Mouse (Mus musculus) heart, embryonic 11.5 days (tissue): Measurements from ENCODE around the gene Pdzd2. TPM values are rescaled to one million over a fixed set of nuclear protein-coding genes. Genes with fewer than 3 reads are reported as not detected.

Experiments used
- ATAC-seq: fragments of 200-750 bp; cut with Nextera tagmentation; replicated peaks from 2 replicates; pipeline ENCODE4 v1.8.0; 2017; ENCODE audit warnings: moderate library complexity; ENCODE audit not compliant: insufficient number of reproducible peaks, low FRiP score, low TSS enrichment
- H3K27ac ChIP-seq: fragments of 300-500 bp; sonication (generic); 2 replicates; pipeline ENCODE4 v1.5.1; 2014; ENCODE audit warnings: mild to moderate bottlenecking, low read depth, low read length
- H3K27me3 ChIP-seq: fragments of 300-500 bp; sonication (generic); 2 replicates; pipeline ENCODE4 v1.6.1; 2014; ENCODE audit warnings: mild to moderate bottlenecking, low read length, mixed read lengths; ENCODE audit not compliant: control insufficient read depth, insufficient read depth
- H3K36me3 ChIP-seq: fragments of 300-500 bp; sonication (generic); 2 replicates; pipeline ENCODE4 v1.6.1; 2014; ENCODE audit warnings: mild to moderate bottlenecking, low read length, moderate library complexity, mixed read lengths; ENCODE audit not compliant: control insufficient read depth, insufficient read depth
- H3K4me1 ChIP-seq: fragments of 300-500 bp; sonication (generic); 2 replicates; pipeline ENCODE4 v1.6.1; 2014; ENCODE audit warnings: low read length; ENCODE audit not compliant: control insufficient read depth, insufficient read depth
- H3K4me2 ChIP-seq: fragments of 300-500 bp; sonication (generic); 2 replicates; pipeline ENCODE4 v1.6.1; 2014; ENCODE audit warnings: mild to moderate bottlenecking, moderate library complexity
- H3K4me3 ChIP-seq: fragments of 300-500 bp; sonication (generic); 2 replicates; pipeline ENCODE4 v1.5.1; 2014; ENCODE audit warnings: low read depth, low read length
- H3K9ac ChIP-seq: fragments of 300-500 bp; sonication (generic); 2 replicates; pipeline ENCODE4 v1.6.1; 2014; ENCODE audit warnings: mild to moderate bottlenecking, low read depth, low read length, moderate library complexity
- H3K9me3 ChIP-seq: fragments of 300-500 bp; sonication (generic); replicated peaks from 2 replicates; pipeline ENCODE4 v1.6.1; 2016; ENCODE audit warnings: low read length; ENCODE audit not compliant: control insufficient read depth
- WGBS: fragments of 180-500 bp; shearing (Covaris S2); extraction: QIAGEN DNeasy Blood & Tissue Kit; methylation state at CpG from one replicate; pipeline ENCODE4 v1.1.7; 2014; ENCODE audit not compliant: insufficient replicate concordance; 5-methylcytosine and 5-hydroxymethylcytosine counted together
- polyA plus RNA-seq: library from polyadenylated mRNA; unstranded; fragments of >200 nt; fragmentation: Nextera tagmentation; extraction: Ambion mirVana; gene quantifications from 2 replicates; pipeline ENCODE4 v1.2.1, GENCODE M21; 2014

The Pdzd2 gene
- polyA plus RNA-seq, 1 experiment from 2014 or later = 12.5 TPM

GRCm38 (mm10) chr15:12532568-12532967 is 207.2 kb downstream of the Pdzd2 start:
- no peak overlapping the region for H3K4me2 ChIP-seq

GRCm38 (mm10) chr15:12522810-12523209 is 216.9 kb downstream of the Pdzd2 start:
- H3K27me3 ChIP-seq = no peaks in the 10 kb centered on the region
- H3K9me3 ChIP-seq = no peaks in the 10 kb centered on the region
- WGBS = 65% methylated on average over 7 of the region's 7 CpGs
- no peak overlapping the region for H3K4me2 ChIP-seq
- H3K4me1 ChIP-seq = peaks cover 5% of the 10 kb centered on the region; the same call in 1 of the 2 replicates
- ATAC-seq = no peak
- no peak overlapping the region for H3K4me3 ChIP-seq
- no peak overlapping the region for H3K9ac ChIP-seq
- no peaks in the 10 kb centered on the region for H3K36me3 ChIP-seq
- H3K27ac ChIP-seq = no peak overlapping the region

More at GRCm38 (mm10) chr15:12532568-12532967, 207.2 kb downstream of the Pdzd2 start:
- Histone ChIP-seq H3K36me3 (no peaks in the 10 kb centered on the region), H3K27me3 (no peaks in the 10 kb centered on the region), H3K27ac (no peak overlapping the region), H3K9me3 (0 out of 2 replicates have a peak, but pooled peaks cover 2% of the 10 kb centered on the region), H3K4me1 (no peaks in the 10 kb centered on the region), H3K4me3 (no peak overlapping the region), H3K9ac (no peak overlapping the region)
- ATAC-seq = no peak
- WGBS = 85% methylated on average over 4 of the region's 4 CpGs

DNA sequence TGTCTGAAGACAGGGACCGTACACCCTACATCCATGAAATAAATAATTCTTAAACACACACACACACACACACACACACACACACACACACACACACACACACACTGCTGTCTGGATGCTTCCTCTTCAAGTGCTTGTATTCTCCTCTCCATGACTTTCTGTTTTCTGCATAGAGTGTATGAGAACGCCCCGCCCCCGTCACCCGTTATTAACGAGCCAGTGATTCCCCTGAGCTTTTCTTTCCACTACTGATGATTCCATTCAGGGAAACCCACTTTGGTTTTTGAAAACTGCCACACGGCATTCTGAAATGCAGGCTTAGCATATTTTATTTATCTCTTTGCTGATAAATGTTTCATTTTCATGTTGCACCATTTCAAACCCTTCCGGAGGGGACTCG is 219.4 kb downstream of the Pdzd2 start:
- no peak for ATAC-seq
- no peak overlapping the region for H3K4me3 ChIP-seq
- no peak overlapping the region for H3K9ac ChIP-seq
- H3K36me3 ChIP-seq = no peaks in the 10 kb centered on the region
- H3K27ac ChIP-seq = no peak overlapping the region
- H3K27me3 ChIP-seq = no peaks in the 10 kb centered on the region
- WGBS = 73% methylated on average over 9 of the region's 9 CpGs
- no peak overlapping the region for H3K4me2 ChIP-seq
- peaks cover 5% of the 10 kb centered on the region; the same call in 1 of the 2 replicates for H3K4me1 ChIP-seq
- no peaks in the 10 kb centered on the region for H3K9me3 ChIP-seq

DNA sequence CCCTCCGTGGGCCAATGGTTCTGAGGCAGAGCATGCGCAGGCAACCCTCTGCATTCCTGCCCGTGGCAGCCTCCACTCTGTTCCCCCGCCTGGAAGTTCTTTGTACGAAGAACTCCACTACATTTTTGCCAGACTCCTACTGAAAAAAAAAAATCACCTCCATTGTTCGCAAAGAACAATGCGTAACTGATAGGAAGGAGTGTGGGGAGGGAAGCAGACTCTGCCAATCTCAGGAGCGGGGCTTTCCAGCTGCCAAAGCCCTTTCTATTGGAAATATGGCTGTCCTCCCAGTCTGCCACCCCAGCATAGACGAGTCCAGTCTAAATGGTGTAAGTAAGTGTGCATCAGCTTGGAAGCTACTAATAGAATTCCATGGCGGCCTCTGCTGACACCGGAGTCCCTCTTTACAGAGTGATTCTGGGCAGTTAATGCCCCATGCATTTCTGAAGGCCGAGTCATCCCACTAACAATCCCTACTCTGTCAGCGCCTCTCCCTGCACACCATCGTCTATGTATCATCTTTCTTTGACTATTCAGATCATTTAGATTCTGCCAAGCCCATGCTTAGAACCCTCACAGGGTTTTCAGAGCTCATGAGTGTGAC is 221.3 kb downstream of the Pdzd2 start:
- Histone ChIP-seq H3K27ac (no peak overlapping the region), H3K4me1 (peaks cover 5% of the 10 kb centered on the region; the same call in 1 of the 2 replicates), H3K4me3 (no peak overlapping the region), H3K9me3 (no peaks in the 10 kb centered on the region), H3K36me3 (no peaks in the 10 kb centered on the region), H3K4me2 (no peak overlapping the region), H3K27me3 (no peaks in the 10 kb centered on the region), H3K9ac (no peak overlapping the region)
- 50% methylated on average over 14 of the region's 14 CpGs for WGBS
- no peak for ATAC-seq

DNA sequence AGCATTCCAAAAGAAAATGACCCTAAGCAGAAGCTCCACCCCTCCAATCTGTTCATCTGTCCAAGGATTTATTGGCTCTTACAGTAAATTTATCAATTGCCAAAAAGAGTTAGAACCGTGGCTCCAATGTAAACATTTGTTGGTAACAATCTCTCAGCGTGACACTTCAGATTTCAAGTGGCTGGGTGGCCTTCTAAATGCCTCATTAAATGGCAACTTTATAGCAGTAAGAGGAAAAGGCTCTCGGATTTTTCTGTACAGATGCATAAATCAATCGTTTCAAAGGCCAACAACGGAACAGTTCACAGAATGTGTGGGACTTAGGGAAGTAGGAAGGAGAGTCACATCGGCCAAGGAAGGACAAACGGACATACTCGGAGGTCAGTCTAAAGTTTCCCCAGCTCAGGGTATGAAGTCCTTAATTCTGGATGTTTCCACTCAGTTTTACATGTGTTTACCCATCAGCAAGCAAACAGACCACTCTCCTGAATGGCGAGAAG is 222.4 kb downstream of the Pdzd2 start:
- peaks cover 5% of the 10 kb centered on the region; the same call in 1 of the 2 replicates for H3K4me1 ChIP-seq
- ATAC-seq = no peak
- H3K27ac ChIP-seq = no peak overlapping the region
- no peaks in the 10 kb centered on the region for H3K9me3 ChIP-seq
- H3K4me2 ChIP-seq = no peak overlapping the region
- no peak overlapping the region for H3K4me3 ChIP-seq
- H3K9ac ChIP-seq = no peak overlapping the region
- no peaks in the 10 kb centered on the region for H3K36me3 ChIP-seq
- 79% methylated on average over 9 of the region's 9 CpGs for WGBS
- no peaks in the 10 kb centered on the region for H3K27me3 ChIP-seq

GRCm38 (mm10) chr15:12515272-12515844 is 224.4 kb downstream of the Pdzd2 start:
- 76% methylated on average over 9 of the region's 9 CpGs for WGBS
- Histone ChIP-seq H3K4me2 (no peak overlapping the region), H3K9me3 (no peaks in the 10 kb centered on the region), H3K4me3 (no peak overlapping the region), H3K4me1 (peaks cover 5% of the 10 kb centered on the region; the same call in 1 of the 2 replicates), H3K9ac (no peak overlapping the region), H3K36me3 (no peaks in the 10 kb centered on the region), H3K27me3 (no peaks in the 10 kb centered on the region; the same call in 1 of the 2 replicates), H3K27ac (no peak overlapping the region)
- no peak for ATAC-seq

DNA sequence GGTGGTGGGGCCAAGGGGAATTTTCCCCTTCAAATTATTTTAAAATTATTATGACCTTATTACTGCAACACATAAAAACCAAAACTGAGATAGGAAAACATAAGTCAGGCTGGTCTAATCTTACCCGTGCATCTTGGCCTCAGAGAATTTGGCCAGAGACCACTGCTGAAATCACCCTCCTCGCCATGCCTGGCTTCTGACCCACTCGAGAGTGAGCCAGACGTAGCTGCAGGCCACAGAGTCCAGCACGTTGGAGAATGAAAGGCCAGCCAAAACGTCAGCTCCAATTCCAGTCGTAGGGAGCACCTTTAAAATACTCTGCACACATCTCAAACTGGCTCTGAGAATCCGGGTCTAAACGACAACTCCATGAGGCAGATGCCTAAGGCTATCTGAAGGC is 226.2 kb downstream of the Pdzd2 start:
- no peak for ATAC-seq
- Histone ChIP-seq H3K4me2 (no peak overlapping the region), H3K36me3 (no peaks in the 10 kb centered on the region), H3K27ac (no peak overlapping the region), H3K4me3 (no peak overlapping the region), H3K27me3 (no peaks in the 10 kb centered on the region; the same call in 1 of the 2 replicates), H3K9me3 (no peaks in the 10 kb centered on the region), H3K9ac (no peak overlapping the region), H3K4me1 (peaks cover 1% of the 10 kb centered on the region; the same call in 1 of the 2 replicates)
- WGBS = 74% methylated on average over 9 of the region's 9 CpGs

- Histone ChIP-seq H3K27ac (no peak overlapping the region), H3K4me2 (no peak overlapping the region), H3K4me1 (peaks cover 3% of the 10 kb centered on the region; the same call in 1 of the 2 replicates), H3K4me3 (no peak overlapping the region), H3K9me3 (no peaks in the 10 kb centered on the region), H3K27me3 (no peaks in the 10 kb centered on the region; the same call in 1 of the 2 replicates), H3K36me3 (no peaks in the 10 kb centered on the region), H3K9ac (no peak overlapping the region)
- ATAC-seq = no peak
- 64% methylated on average over 10 of the region's 10 CpGs for WGBS
Observed at GRCm38 (mm10) chr15:12508765-12509377, 230.9 kb downstream of the Pdzd2 start.
